Mouse (Mus musculus) neutrophil, adult 5-6 weeks (primary cell): Measurements from ENCODE around the gene Fgfr2. TPM values are rescaled to one million over a fixed set of nuclear protein-coding genes. Genes with fewer than 3 reads are reported as not detected.

ENCODE experiments used
- ATAC-seq: fragments of 151-379, 151-347 bp; 2 replicates; pipeline ENCODE4 v1.8.0; 2017; ENCODE audit warnings: mild to moderate bottlenecking, moderate TSS enrichment; ENCODE audit not compliant: insufficient number of reproducible peaks, poor library complexity, low FRiP score, severe bottlenecking; ENCODE audit errors: extremely low read depth
- total RNA-seq: library from RNA; stranded (forward); fragments of 200-1000 nt; gene quantifications from 2 replicates; pipeline ENCODE4 v1.2.3, GENCODE M21; 2017

Fgfr2 gene
- total RNA-seq, 1 experiment from 2014 or later: not detected

DNA sequence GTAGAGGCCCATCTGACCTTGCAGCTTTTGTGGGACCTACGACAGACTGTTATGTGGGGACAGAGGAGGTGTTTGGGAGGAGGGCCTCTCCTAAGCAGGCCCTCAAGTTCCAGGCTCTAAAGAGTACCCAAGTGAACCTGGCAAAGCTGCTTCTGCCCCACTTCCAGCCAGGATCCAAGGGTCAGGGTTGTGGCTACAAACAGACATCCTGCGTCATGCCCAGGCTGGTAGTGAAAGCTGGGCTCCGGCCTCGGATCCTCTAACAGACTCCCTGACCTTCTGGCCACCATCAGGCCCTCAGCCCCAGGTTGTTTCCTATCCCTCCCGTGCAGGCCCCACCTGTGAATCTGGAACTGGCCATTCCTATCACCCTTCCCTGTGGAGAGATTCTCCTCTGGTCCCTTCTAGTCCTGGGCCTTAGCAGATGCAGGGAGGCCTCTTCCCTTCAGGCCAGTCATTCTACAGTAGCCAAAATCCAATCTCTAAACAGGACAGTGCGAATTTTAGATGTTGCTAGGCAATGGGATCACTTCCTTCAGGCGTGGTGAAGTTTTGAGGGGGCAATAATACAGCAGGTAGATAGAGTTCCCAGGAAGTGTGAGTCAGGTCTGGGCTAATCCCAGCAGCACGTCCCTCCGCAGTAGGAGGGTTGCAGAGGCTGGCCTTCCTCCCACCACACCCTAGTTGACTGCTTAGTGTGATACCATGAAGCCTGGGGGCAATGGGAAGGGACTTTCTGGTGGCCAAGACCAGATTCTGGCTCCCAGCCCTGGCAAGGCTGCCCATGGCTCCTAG, 419.4 kb downstream of the Fgfr2 start:
- no peak for ATAC-seq

DNA sequence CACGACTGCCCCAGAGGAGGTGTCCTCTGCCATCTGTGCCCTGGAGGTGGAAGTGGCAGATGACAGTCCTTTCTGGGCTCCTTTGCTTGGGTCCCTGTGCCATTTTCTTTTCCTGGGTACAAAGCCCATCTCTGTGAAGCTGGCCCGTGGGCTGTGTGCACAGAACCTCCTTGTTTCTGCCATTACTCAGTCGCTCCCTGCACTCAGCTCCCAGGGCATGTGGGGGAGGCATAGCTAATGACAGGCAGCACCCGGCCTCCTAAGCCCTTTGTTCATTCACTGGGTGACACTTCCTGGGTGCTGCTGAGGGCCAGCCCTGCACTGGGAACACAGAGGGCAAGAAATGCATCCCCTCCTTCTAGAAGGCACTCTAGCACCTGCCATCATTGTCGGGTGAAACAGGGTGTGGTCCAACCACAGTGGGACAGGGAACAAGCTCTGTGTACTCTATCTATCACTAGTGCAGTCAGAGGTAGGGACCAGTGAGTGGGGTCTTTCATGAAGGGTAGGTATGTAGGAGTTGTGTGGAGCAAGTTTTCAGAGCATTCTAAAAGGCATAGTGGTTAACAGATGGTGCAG, 420.6 kb downstream of the Fgfr2 start:
- ATAC-seq: no peak

DNA sequence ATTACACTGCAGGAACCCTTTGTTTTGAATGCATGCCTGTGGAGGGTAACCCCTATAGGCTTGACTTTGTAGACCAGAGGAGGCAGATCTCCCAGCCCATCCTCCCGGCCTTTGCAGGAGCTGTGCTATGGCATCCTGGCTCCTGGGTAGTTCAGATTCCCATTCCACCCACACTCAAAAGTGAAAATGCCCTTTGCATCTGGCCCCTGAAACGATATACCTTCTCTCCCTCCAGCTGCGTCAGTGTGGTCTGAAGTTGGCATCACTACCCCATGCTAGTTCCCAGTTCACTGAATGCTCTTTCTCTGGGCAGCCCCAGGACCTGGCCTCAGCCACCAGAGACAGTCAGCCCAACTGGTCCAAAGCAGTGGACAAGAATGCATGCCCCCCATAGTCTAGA, 421.1 kb downstream of the Fgfr2 start:
- no peak for ATAC-seq

DNA sequence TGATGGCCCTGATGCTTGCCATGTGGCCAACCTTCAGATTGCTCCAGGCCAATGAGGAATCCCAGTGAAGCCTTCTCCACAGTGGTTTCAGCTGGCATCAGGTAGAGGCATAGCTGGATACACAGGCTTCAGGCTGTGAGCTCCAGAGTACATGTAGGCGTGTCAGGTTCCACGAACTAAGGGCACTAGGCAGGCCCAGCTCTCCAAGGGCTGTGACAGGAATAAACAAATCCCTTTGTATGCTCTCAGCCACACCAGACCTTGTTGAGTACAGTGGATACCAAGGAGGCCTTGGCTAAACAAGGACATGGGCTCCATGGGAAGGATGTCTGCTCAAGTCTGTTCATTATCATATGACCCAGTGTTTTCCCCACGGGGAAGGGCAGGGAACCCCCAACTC, 421.7 kb downstream of the Fgfr2 start:
- ATAC-seq: no peak

DNA sequence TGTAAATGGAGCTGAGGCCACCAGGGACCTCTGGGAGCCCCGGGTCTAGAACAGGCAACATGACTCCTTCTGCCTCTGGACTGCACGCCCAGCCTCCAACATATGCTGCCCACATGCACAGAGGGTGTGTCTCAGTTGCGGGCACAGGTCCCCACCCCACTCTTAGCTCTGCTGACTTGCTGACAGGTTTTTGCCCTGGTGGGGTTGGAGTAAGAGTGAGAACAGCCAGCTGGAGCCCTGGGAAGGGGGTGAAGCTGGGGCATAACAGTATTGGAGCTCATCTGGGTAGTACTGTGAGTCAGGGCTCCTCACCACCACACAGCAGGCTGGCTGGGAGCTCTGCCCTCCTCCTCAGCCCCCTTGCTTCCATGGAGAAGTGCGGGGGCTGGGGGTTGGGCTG, 423.0 kb downstream of the Fgfr2 start:
- ATAC-seq: peak; percentile 14; the same call in 1 of the 2 replicates

DNA sequence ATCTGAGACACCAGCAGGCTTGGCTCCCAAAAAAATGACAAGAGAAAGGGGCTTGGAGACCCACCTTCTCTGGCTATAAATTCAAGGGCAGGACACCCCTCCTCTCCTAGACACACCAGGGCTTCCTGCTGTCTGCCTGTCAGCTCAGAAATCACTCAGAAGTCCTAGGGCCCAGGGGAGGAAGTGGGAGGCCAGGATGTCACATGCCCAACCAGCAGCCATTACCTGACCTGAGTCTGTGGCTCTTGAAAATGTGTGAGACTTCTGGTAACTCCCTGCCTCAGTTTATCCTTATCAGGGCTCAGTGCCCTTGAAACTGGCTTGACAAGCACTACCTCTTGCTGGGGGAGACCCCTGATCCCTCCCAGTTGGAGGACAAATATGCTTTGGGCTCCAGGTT, 423.5 kb downstream of the Fgfr2 start:
- peak; percentile 30 for ATAC-seq

DNA sequence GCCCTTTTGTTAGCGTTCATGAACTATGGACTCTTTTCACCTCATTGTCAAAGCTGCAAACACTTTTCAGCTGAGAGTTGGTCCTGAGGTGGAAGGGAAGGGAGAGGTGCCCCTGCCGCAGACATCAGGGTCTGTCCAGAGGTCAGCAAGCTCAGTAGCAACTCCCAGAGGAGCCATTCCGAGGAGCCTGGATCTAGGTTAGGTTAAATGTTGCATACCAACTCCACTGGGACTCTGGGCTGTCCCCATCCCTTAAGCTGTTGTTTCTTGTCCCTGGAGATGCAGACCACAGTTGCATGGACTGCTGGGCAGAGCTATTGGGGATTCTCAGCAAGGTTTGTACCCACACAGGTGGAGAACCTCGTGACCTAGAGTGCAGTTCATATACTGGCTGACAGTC, 424.0 kb downstream of the Fgfr2 start:
- ATAC-seq: no peak

DNA sequence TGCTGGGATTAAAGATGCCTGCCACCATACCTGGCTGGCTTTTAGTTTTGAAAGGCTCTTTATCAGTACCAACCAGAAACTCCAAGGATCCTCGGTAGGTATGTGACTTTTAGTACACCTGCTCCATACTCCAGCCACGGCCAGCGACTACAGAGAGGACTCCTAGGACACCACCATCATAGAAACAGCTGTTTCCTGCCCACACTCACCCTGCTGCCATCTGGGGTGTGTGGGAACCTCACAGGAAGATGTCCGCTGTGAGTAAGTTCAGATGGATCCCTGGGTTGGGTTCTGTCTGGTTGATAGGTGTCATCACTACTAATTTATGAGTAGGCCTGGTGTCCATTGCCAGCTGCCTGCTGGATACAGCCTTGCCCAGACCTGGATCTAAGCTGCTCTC, 424.4 kb downstream of the Fgfr2 start:
- no peak for ATAC-seq

DNA sequence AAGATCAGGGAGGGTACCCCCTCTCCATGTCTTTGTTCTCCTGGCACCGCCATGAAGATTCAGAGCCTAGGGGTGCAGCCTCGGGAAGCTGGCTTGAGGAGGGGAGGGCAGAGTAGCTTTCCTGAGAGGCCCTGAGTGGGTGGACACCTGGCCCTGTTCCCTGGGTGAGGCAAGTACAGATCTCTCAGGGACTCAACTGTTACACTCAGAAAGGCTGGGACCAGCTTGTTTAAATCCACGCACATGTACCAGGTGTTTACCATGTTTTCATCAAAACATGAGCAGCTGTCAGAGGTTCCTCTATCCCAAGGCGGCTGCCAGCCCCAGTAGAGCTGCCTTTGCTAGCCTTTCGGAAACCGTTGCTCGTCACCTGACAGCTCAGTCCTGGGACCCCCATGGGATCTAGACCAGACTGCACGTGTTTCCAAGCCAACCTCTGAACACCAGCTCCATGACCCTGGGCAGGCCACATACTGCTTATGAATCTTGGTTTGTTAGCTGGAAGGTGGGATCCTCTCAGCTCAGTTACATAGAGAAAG, 425.8 kb downstream of the Fgfr2 start:
- no peak for ATAC-seq

DNA sequence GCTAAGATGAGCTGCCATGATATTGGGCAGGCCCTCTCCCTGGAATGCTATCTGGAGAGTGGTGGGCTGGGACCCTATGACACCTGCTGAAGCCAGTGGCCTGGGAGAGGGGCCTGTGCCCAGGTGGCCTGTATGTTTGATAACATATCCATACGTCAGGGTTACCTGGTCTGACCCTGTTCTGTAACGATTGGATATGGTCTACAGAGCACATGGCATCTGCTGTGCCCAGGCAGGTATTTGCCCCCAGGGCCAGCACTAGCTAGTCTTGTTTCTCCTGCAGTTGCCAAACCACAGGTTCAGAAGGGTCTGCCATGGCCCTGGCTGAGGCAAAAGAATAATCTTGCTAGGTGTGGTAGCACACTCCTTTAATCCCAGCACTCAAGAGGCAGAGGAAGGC, 429.6 kb downstream of the Fgfr2 start:
- ATAC-seq: no peak

DNA sequence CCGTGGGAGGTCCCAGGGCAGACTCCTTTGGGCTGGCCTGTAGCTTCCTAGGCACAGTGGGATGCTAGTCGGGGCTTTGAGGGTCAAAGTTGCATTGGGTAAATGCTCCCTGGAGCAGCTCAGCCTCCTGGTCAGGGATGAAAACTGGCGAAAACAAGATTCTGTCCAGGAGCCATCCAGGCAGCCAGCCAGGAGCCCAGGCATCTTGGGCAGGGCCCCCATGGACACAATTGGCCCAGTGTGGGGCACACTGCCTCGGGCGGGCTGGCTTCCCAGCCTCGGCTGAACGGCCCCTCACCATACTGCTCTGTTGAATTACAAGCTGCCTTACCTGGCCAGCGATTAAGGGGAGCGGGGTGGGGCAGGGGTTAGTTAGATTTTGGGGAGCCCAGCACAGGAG, 430.4 kb downstream of the Fgfr2 start:
- ATAC-seq: no peak

DNA sequence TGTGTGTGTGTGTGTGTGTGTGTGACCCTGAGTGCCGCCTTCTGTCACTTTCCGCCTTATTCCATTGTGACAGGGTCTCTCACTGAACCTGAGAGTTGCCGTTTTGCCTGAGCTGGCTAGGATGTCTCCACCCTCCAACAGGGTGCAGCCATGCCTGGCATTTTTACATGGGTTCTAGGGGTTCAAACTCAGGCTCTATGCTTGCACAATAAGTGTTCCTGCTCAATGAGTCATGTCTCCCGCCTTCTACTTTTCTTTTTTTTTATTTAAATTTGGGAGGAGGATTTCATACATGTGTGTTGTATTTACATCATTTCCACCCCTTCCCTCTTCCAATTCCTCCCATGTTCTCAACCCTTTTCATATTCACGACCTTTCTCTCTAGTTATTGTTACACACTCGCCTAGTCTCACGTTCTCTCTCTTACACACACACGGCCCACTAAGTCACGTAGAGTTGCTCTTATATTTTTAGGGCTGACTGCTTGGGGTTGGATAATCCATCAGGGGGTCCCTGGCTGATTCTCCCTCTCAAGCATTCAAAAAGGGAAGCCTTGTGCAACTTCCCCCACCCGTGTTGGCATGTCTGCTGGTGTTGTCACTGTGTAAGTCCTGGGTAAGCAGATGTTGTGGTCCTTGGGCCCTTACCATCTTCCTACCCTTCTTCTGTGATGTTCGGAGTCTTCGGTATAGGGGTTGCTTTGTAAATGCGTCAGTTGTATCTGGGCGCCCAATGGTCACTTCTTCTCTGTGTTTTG, 432.3 kb downstream of the Fgfr2 start:
- ATAC-seq: no peak

DNA sequence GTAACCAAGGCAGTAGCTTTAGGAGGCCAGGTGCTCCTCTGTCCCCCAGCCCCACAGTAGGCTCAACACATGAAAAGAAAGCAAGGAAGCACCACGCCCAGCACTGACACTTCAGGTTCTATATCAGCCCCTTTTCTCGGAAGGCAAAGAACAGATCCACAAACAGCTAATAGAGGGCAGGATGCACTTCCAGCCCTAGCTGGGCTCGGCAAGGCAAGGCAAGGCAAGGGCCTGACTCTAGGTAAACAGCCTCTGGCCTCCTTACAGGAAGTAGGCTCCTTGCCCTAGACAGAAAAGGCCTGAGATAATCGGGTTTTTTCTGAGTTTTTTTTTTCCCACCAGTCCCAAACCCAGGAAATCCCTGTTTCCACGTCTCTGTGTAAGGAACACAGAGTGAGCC, 433.4 kb downstream of the Fgfr2 start:
- no peak for ATAC-seq

DNA sequence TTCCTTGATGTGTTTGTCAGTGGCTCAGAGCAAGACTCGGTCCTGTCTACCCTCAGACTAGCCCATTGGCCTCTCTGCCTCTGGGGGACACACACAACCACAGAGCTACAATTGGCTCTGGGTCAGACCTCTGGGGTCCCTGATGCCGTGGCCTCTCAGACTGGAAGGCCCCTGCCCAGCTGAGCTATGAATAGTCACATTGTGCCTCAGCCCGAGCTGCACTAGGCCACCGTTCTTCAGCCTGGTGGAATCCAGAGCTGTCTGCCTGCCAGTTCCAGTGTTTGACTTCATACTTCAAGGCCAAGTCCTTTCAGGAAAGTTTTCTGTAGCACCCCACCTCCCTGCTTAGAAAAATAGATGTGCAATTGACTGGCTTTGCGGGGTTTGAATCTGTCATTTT, 434.4 kb downstream of the Fgfr2 start:
- ATAC-seq: no peak

DNA sequence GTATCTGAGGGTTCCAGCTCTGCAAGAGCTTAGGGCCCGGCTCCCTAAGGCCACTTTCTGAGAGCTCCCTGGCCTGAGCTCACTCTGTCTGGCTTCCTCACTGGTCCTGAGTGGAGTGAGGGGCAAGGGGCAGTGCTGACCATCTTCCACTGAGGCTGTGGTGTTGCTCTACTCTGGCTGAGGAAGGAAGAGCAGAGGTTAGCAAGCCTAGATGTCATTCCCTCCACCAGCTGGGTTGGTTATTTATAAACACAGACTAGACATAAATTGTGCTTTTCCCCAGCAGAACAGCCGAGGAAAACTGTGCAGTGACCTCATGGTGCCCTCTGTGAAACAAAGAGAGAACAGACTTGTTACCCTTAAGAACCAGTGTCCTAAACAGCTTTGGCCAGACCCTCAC, 435.3 kb downstream of the Fgfr2 start:
- ATAC-seq: no peak

DNA sequence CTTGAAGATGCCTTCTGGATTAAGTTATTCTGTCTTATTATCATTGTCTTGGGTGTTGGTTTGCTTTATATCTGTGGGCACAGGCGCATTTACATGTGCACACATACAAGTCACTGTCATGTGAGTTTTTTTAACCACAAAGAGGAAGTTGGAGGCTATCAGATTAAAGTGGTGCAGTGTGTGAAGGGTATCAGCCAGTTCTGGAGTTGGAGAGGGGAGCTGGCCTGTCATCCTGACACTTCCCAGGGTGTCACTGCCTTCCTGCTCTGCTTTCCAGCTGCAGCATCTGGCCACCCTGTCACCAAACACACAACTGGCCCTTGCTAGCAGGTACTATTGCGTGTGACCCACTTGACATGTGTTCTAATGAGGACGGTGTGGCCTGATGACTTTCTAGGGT, 436.6 kb downstream of the Fgfr2 start:
- ATAC-seq: peak; percentile 79

DNA sequence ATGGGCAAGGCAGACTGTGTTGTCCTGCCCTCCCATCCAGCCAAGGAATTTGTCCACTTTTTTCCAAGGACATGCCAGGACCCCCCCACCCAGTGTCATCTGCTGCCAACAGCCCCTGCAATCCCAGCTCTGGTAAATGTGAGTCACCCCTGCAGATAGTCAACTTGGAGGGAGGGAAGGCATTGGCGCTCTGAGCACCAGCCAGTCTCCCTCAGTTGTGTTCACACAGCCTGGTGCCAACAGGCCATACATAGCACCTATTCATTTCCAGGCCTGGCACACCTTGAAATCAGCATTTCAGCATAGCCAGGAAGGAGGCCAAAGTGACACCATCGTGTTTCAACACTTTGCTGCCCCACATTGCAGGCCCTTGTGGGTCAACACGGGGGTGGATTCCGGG, 439.2 kb downstream of the Fgfr2 start:
- ATAC-seq: no peak

DNA sequence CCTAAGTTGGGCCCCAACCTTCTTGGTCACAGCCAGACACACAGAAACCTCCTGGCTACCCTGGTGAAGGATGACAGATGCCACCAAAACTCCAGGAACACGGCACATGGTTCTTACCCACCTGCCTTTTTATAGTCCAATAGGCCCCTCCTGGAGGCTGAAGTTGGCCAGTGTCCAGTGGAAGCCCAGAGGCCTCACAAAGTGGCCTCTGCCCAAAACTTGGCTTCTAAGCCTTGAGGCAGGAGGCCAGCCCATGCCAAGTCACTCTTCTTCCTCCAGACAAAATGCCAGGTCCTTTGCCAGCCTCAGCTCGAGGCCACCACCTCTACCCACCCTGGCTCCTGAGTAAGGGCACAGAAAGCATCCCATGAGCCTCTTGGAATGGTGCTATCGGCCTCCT, 440.2 kb downstream of the Fgfr2 start:
- ATAC-seq: no peak

DNA sequence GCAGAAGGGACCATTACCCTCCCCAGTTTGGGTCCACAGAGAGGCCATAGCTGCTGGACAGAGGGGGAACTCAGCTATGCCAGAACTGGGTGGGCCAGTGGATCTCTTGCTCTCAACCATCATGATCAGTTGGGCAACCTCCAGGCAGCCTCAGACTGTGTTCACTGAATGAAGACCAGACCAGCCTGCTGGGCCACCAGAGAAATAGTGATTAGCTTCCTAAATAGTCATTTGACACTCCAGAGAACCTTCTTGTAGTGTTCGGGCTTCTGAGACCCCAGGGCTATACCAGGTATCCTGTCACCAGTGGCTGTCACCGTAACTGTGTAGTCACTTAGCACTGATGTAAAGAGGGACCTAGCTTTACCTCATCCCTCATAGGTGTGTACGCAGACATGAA, 440.8 kb downstream of the Fgfr2 start:
- ATAC-seq: no peak

DNA sequence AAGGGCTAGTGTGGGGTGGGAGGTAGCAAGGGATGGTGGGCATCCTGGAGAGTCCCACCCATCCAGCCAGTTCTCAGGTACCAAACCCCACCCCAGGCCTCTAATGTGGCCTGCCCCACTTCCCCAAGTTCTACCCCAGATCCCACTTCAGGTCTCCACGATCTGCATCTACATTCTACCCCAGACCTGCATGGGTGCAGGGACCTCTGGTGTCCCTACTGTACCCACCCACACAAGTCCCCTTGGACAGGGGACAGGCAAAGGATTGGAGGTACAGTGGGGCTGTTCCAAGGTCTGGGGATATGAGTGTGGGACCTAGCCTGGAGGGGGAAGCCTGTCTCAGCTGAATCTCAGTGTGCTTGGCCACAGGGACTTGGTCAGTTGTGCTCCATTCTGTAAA, 441.3 kb downstream of the Fgfr2 start:
- ATAC-seq: no peak
